Mouse (Mus musculus) liver, adult 2 months (tissue): ENCODE measurements at regions not wholly inside any gene's neighbourhood (a gene's known extent, or its start where the extent isn't known, plus 50 kb on each side); places are given as distances from the start of the nearest gene placed in this dataset.

Experiments
- DNase-seq: peaks from one replicate; pipeline ENCODE4 v3.0.0-alpha.2; 2011; ENCODE audit warnings: low read depth, low spot score; ENCODE audit errors: extremely low read depth
- H3K27ac ChIP-seq: fragments of 200-500 bp; replicated peaks from 2 replicates; pipeline ENCODE4 v1.5.1; 2012; ENCODE audit warnings: low read depth, mild to moderate bottlenecking, control low read depth, inconsistent platforms, low read length; ENCODE audit not compliant: insufficient read depth
- H3K27me3 ChIP-seq: fragments of 200-500 bp; 2 replicates; pipeline ENCODE4 v1.6.1; 2012; ENCODE audit warnings: mild to moderate bottlenecking, moderate library complexity, low read length, inconsistent platforms; ENCODE audit not compliant: control insufficient read depth, insufficient read depth
- H3K36me3 ChIP-seq: fragments of 200-500 bp; 2 replicates; pipeline ENCODE4 v1.6.1; 2012; ENCODE audit warnings: low read length, inconsistent platforms; ENCODE audit not compliant: control insufficient read depth, insufficient read depth
- H3K4me1 ChIP-seq: fragments of 200-500 bp; 2 replicates; pipeline ENCODE4 v1.6.1; 2011; ENCODE audit warnings: low read length; ENCODE audit not compliant: control insufficient read depth, insufficient read depth
- H3K4me3 ChIP-seq: fragments of 200-500 bp; 2 replicates; pipeline ENCODE4 v1.5.1; 2011; ENCODE audit warnings: low read depth, mild to moderate bottlenecking, control low read depth, low read length, moderate library complexity; ENCODE audit not compliant: insufficient read depth
- H3K79me2 ChIP-seq: fragments of 200-500 bp; 2 replicates; pipeline ENCODE4 v1.6.1; 2012; ENCODE audit warnings: inconsistent platforms, mild to moderate bottlenecking, low read length, moderate library complexity; ENCODE audit not compliant: control insufficient read depth, insufficient read depth
- H3K9ac ChIP-seq: fragments of 200-500 bp; 2 replicates; pipeline ENCODE4 v1.6.1; 2012; ENCODE audit warnings: low read depth, mild to moderate bottlenecking, control low read depth, inconsistent platforms, low read length
- CTCF ChIP-seq: fragments of 200-500 bp; IDR thresholded peaks from 2 replicates; pipeline ENCODE4 v1.5.1; 2011; ENCODE audit warnings: low read depth, low read length, control low read depth
- POLR2A ChIP-seq: fragments of 200-500 bp; IDR thresholded peaks from 2 replicates; pipeline ENCODE4 v1.6.1; 2011; ENCODE audit warnings: low read length, control low read depth; ENCODE audit not compliant: insufficient read depth; ENCODE audit errors: extremely low read depth
- WGBS: fragments of 180-500 bp; shearing (Covaris S2); methylation state at CpG from one replicate; pipeline ENCODE4 v1.1.7; 2018; 5-methylcytosine and 5-hydroxymethylcytosine counted together

GRCm38 (mm10) chr2:123409075-123409474 lies 644.0 kb downstream of the Sqor start:
- Histone ChIP-seq H3K9ac (no peak overlapping the region), H3K4me1 (no peaks in the 10 kb centered on the region), H3K27ac (no peak overlapping the region), H3K36me3 (no peaks in the 10 kb centered on the region), H3K4me3 (no peak overlapping the region), H3K27me3 (no peaks in the 10 kb centered on the region), H3K79me2 (no peaks in the 10 kb centered on the region)
- no peak for DNase-seq
- TF ChIP-seq CTCF (no peak), POLR2A (no peak)
- WGBS, result 45% methylated on average over 3 of the region's 3 CpGs

- Histone ChIP-seq H3K36me3 (no peaks in the 10 kb centered on the region), H3K27me3 (no peaks in the 10 kb centered on the region), H3K79me2 (no peaks in the 10 kb centered on the region), H3K27ac (no peak overlapping the region), H3K4me1 (no peaks in the 10 kb centered on the region), H3K9ac (no peak overlapping the region), H3K4me3 (no peak overlapping the region)
- 72% methylated on average over 5 of the region's 5 CpGs for WGBS
- no peak for DNase-seq
- no peak for TF ChIP-seq CTCF
- TF ChIP-seq POLR2A, result no peak
These were observed 631.6 kb upstream of the Sema6d start for GRCm38 (mm10) chr2:123458034-123458677.

GRCm38 (mm10) chr2:123473840-123474239 lies 615.9 kb upstream of the Sema6d start:
- Histone ChIP-seq H3K4me3 (no peak overlapping the region), H3K4me1 (no peaks in the 10 kb centered on the region), H3K27ac (no peak overlapping the region), H3K27me3 (no peaks in the 10 kb centered on the region), H3K36me3 (no peaks in the 10 kb centered on the region), H3K9ac (no peak overlapping the region), H3K79me2 (no peaks in the 10 kb centered on the region)
- DNase-seq, result no peak
- TF ChIP-seq CTCF (no peak), POLR2A (no peak)
- whole genome bisulfite sequencing, result 59% methylated on average over 2 of the region's 2 CpGs

GRCm38 (mm10) chr2:123486681-123487080 lies 603.1 kb upstream of the Sema6d start:
- TF ChIP-seq CTCF, result no peak
- no peak for TF ChIP-seq POLR2A
- no peak overlapping the region for H3K9ac ChIP-seq
- no peaks in the 10 kb centered on the region for H3K79me2 ChIP-seq
- H3K4me3 ChIP-seq, result no peak overlapping the region
- WGBS, result 34% methylated on average over 1 of the region's 1 CpGs
- no peak overlapping the region for H3K27ac ChIP-seq
- no peaks in the 10 kb centered on the region for H3K27me3 ChIP-seq
- DNase-seq, result no peak
- H3K36me3 ChIP-seq, result no peaks in the 10 kb centered on the region
- H3K4me1 ChIP-seq, result no peaks in the 10 kb centered on the region

GRCm38 (mm10) chr2:123506162-123506561 lies 583.6 kb upstream of the Sema6d start:
- H3K27me3 ChIP-seq, result no peaks in the 10 kb centered on the region

GRCm38 (mm10) chr2:123507095-123507494 lies 582.7 kb upstream of the Sema6d start:
- Histone ChIP-seq H3K4me1 (no peaks in the 10 kb centered on the region), H3K36me3 (no peaks in the 10 kb centered on the region), H3K79me2 (no peaks in the 10 kb centered on the region), H3K27me3 (no peaks in the 10 kb centered on the region), H3K27ac (no peak overlapping the region), H3K4me3 (no peak overlapping the region), H3K9ac (no peak overlapping the region)
- TF ChIP-seq CTCF, result no peak
- TF ChIP-seq POLR2A, result no peak
- DNase-seq, result no peak

More at GRCm38 (mm10) chr2:123506162-123506561, 583.6 kb upstream of the Sema6d start:
- no peak for TF ChIP-seq CTCF
- no peak for TF ChIP-seq POLR2A
- Histone ChIP-seq H3K9ac (no peak overlapping the region), H3K79me2 (no peaks in the 10 kb centered on the region), H3K36me3 (no peaks in the 10 kb centered on the region), H3K27ac (no peak overlapping the region), H3K4me3 (no peak overlapping the region), H3K4me1 (no peaks in the 10 kb centered on the region)
- no peak for DNase-seq
- 68% methylated on average over 1 of the region's 1 CpGs for WGBS
